26 mouse cellular contexts compared by ENCODE assay signal in genomic region chr6:84133053-84133452, GRCm38 (mm10).
DNase-seq lines count a peak whose midpoint lies in the region; ATAC-seq lines count a peak whose summit lies in the region.
"Had no signal": no experiment of that assay in that cellular context is flagged by ENCODE, and none has a peak within 500 bp of the region (broad histone marks: within the 10 kb centered on the region; RNA-seq: fewer than 3 reads in every experiment).

No protein-coding gene starts in this region.

- no peaks in the 10 kb centered on the region for H3K9me3 ChIP-seq in midbrain, embryonic 11.5 days (ENCODE audit: control insufficient read depth, low read length)
- H3K9me3 ChIP-seq in midbrain, embryonic 14.5 days (ENCODE audit: control insufficient read depth, low read length), result no peaks in the 10 kb centered on the region
- H3K9me3 ChIP-seq in limb, embryonic 13.5 days, result no peaks in the 10 kb centered on the region
- H3K9me3 ChIP-seq in intestine, embryonic 16.5 days (ENCODE audit: control insufficient read depth, low read length), result no peaks in the 10 kb centered on the region
- H3K9me3 ChIP-seq in hindbrain, embryonic 11.5 days (ENCODE audit: control insufficient read depth, low read length), result no peaks in the 10 kb centered on the region
- H3K9me3 ChIP-seq: heart, embryonic 13.5 days; hindbrain, embryonic 10.5 days; intestine, embryonic 15.5 days; liver, embryonic 13.5 days; neural tube, embryonic 12.5 days had no signal

- intact Hi-C loops in heart, postnatal 25 days (cut with DNase I), result no loop called here

- no peak overlapping the region for H3K27ac ChIP-seq in midbrain, embryonic 11.5 days (ENCODE audit: low read depth, low read length)
- H3K27ac ChIP-seq in midbrain, embryonic 14.5 days (replicated peaks; ENCODE audit: low read depth, low read length), result no peak overlapping the region
- H3K27ac ChIP-seq in limb, embryonic 13.5 days, result peak overlapping the region; percentile 90; the same call in 1 of the 2 replicates
- H3K27ac ChIP-seq in intestine, embryonic 16.5 days (ENCODE audit: low read length), result no peak overlapping the region
- H3K27ac ChIP-seq in hindbrain, embryonic 11.5 days (ENCODE audit: low read depth, low read length), result no peak overlapping the region
- H3K27ac ChIP-seq: hindbrain, embryonic 10.5 days; hindbrain, postnatal 0 days; intestine, embryonic 15.5 days; kidney, postnatal 0 days; liver, embryonic 13.5 days; macrophage; neural tube, embryonic 12.5 days had no signal

- no peak overlapping the region for H3K4me3 ChIP-seq in midbrain, embryonic 11.5 days (ENCODE audit: low read depth, low read length)
- H3K4me3 ChIP-seq in midbrain, embryonic 14.5 days (replicated peaks; ENCODE audit: low read depth, low read length), result no peak overlapping the region
- no peak overlapping the region for H3K4me3 ChIP-seq in limb, embryonic 13.5 days
- no peak overlapping the region for H3K4me3 ChIP-seq in intestine, embryonic 16.5 days (ENCODE audit: low read length)
- H3K4me3 ChIP-seq in hindbrain, embryonic 11.5 days (ENCODE audit: low read depth, low read length), result no peak overlapping the region
- H3K4me3 ChIP-seq: heart, embryonic 13.5 days; hindbrain, embryonic 10.5 days; intestine, embryonic 15.5 days; liver, embryonic 13.5 days; myocyte; neural tube, embryonic 12.5 days had no signal

- H3K4me1 ChIP-seq in midbrain, embryonic 11.5 days (ENCODE audit: control insufficient read depth, insufficient read depth, low read length), result 0 out of 2 replicates have a peak, but pooled peaks cover 3% of the 10 kb centered on the region
- H3K4me1 ChIP-seq in midbrain, embryonic 14.5 days (ENCODE audit: control insufficient read depth, insufficient read depth, low read length), result peaks cover 6% of the 10 kb centered on the region; the same call in 1 of the 2 replicates
- H3K4me1 ChIP-seq in limb, embryonic 13.5 days, result peaks cover 69% of the 10 kb centered on the region
- peaks cover 3% of the 10 kb centered on the region; the same call in 1 of the 2 replicates for H3K4me1 ChIP-seq in intestine, embryonic 16.5 days (ENCODE audit: control insufficient read depth, insufficient read depth, low read length)
- H3K4me1 ChIP-seq in hindbrain, embryonic 11.5 days (replicated peaks; ENCODE audit: control insufficient read depth, insufficient read depth, low read length), result no peaks in the 10 kb centered on the region; the same call in 1 of the 2 replicates
- H3K4me1 ChIP-seq: liver, embryonic 13.5 days had no signal

- ATAC-seq in midbrain, embryonic 11.5 days (ENCODE audit: low FRiP score), result no peak
- no peak for ATAC-seq in midbrain, embryonic 14.5 days (ENCODE audit: low FRiP score, low TSS enrichment)
- ATAC-seq in limb, embryonic 13.5 days (ENCODE audit: low FRiP score, low read depth), result 0 out of 2 replicates have a peak, but pooled peaks have one; percentile 8
- ATAC-seq in intestine, embryonic 16.5 days, result no peak
- no peak for ATAC-seq in hindbrain, embryonic 11.5 days (ENCODE audit: low FRiP score)
- ATAC-seq: forebrain, embryonic 14.5 days; hindbrain, postnatal 0 days; intestine, embryonic 15.5 days had no signal

- WGBS in midbrain, embryonic 11.5 days, result 70% methylated on average over 7 of the region's 7 CpGs
- WGBS in midbrain, embryonic 14.5 days, result 68% methylated on average over 7 of the region's 7 CpGs
- WGBS in limb, embryonic 13.5 days, result 25% methylated on average over 7 of the region's 7 CpGs
- WGBS in intestine, embryonic 16.5 days, result 50% methylated on average over 7 of the region's 7 CpGs
- 68% methylated on average over 6 of the region's 7 CpGs for WGBS in hindbrain, embryonic 11.5 days

- no peak overlapping the region for H3K9ac ChIP-seq in midbrain, embryonic 11.5 days (ENCODE audit: low read length)
- H3K9ac ChIP-seq in midbrain, embryonic 14.5 days (replicated peaks; ENCODE audit: low read length), result no peak overlapping the region
- H3K9ac ChIP-seq in limb, embryonic 13.5 days, result no peak overlapping the region
- H3K9ac ChIP-seq in intestine, embryonic 16.5 days (ENCODE audit: low read depth, low read length), result no peak overlapping the region
- no peak overlapping the region for H3K9ac ChIP-seq in hindbrain, embryonic 11.5 days (ENCODE audit: low read depth, low read length)
- H3K9ac ChIP-seq: heart, embryonic 13.5 days; intestine, embryonic 15.5 days; liver, embryonic 13.5 days; neural tube, embryonic 12.5 days had no signal

- H3K27me3 ChIP-seq in midbrain, embryonic 11.5 days (ENCODE audit: control insufficient read depth, insufficient read depth, low read length), result no peaks in the 10 kb centered on the region
- no peaks in the 10 kb centered on the region for H3K27me3 ChIP-seq in midbrain, embryonic 14.5 days (ENCODE audit: control insufficient read depth, insufficient read depth, low read length)
- no peaks in the 10 kb centered on the region for H3K27me3 ChIP-seq in limb, embryonic 13.5 days
- no peaks in the 10 kb centered on the region for H3K27me3 ChIP-seq in intestine, embryonic 16.5 days (replicated peaks; ENCODE audit: control insufficient read depth, insufficient read depth, low read length)
- no peaks in the 10 kb centered on the region for H3K27me3 ChIP-seq in hindbrain, embryonic 11.5 days (ENCODE audit: control insufficient read depth, insufficient read depth, low read length)
- H3K27me3 ChIP-seq: heart, embryonic 13.5 days; intestine, embryonic 15.5 days; liver, embryonic 13.5 days; neural tube, embryonic 12.5 days had no signal

- DNase-seq in heart, adult 11 months, result peak; percentile 85
- DNase-seq in heart, postnatal 25 days (ENCODE audit: low spot score), result no peak
- DNase-seq in midbrain, embryonic 11.5 days (ENCODE audit: low spot score, missing footprints), result peak; percentile 68
- DNase-seq in midbrain, embryonic 14.5 days, result no peak
- DNase-seq in hindbrain, embryonic 11.5 days (ENCODE audit: low spot score), result no peak
- no peak for DNase-seq in adrenal gland, postnatal 25 days
- DNase-seq: adrenal gland, postnatal 10 days; cerebellum, adult 11-12 months; cerebellum, postnatal 10 days; heart, postnatal 10 days; kidney, adult 8-10 months; kidney, postnatal 4 days; left cerebral cortex, postnatal 4 days; liver, embryonic 13.5 days; lung, adult 18-20 months had no signal

- H3K36me3 ChIP-seq in midbrain, embryonic 11.5 days (ENCODE audit: control insufficient read depth, insufficient read depth, low read length), result no peaks in the 10 kb centered on the region
- H3K36me3 ChIP-seq in midbrain, embryonic 14.5 days (ENCODE audit: control insufficient read depth, insufficient read depth, low read length), result no peaks in the 10 kb centered on the region
- H3K36me3 ChIP-seq in limb, embryonic 13.5 days, result no peaks in the 10 kb centered on the region
- H3K36me3 ChIP-seq in intestine, embryonic 16.5 days (ENCODE audit: control insufficient read depth, insufficient read depth, low read length), result no peaks in the 10 kb centered on the region
- no peaks in the 10 kb centered on the region for H3K36me3 ChIP-seq in hindbrain, embryonic 11.5 days (ENCODE audit: control insufficient read depth, insufficient read depth, low read length)
- H3K36me3 ChIP-seq: hindbrain, embryonic 10.5 days; intestine, embryonic 15.5 days; liver, embryonic 13.5 days; neural tube, embryonic 12.5 days had no signal

- no peak overlapping the region for H3K4me2 ChIP-seq in midbrain, embryonic 11.5 days
- H3K4me2 ChIP-seq in midbrain, embryonic 14.5 days (ENCODE audit: low read length), result no peak overlapping the region
- H3K4me2 ChIP-seq in limb, embryonic 13.5 days (replicated peaks), result no peak overlapping the region
- no peak overlapping the region for H3K4me2 ChIP-seq in intestine, embryonic 16.5 days (ENCODE audit: low read depth, low read length)
- H3K4me2 ChIP-seq in hindbrain, embryonic 11.5 days (replicated peaks; ENCODE audit: low read depth, low read length), result no peak overlapping the region
- H3K4me2 ChIP-seq: heart, embryonic 13.5 days; intestine, embryonic 15.5 days; liver, embryonic 13.5 days; neural tube, embryonic 12.5 days had no signal

Comparison
In these comparisons a context has a peak if more than half of its experiments do, and no peak if none do; other contexts are left out.
1. DNase-seq: peak in heart, adult 11 months (single experiment) and midbrain, embryonic 11.5 days (single experiment); none in heart, postnatal 25 days (single experiment), midbrain, embryonic 14.5 days (single experiment), hindbrain, embryonic 11.5 days (single experiment) and adrenal gland, postnatal 25 days (single experiment).